Mouse (Mus musculus): ENCODE results near the gene Rnf128.

GRCm38 (mm10) chrX:139610765-139611300 lies 47.7 kb downstream of the Rnf128 start:
- TF ChIP-seq CTCF (IDR thresholded peaks at IDR 0.05; ENCODE audit: borderline replicate concordance, insufficient read depth, low read length) (no peak), POLR2A (IDR thresholded peaks at IDR 0.05; ENCODE audit: low read depth, low read length) (no peak)

All from embryonic fibroblast, embryonic 13.5 days (primary cell).